Mouse (Mus musculus) olfactory bulb, adult 2 months (tissue): ENCODE measurements around the gene Eif1b. TPM values are rescaled to one million over a fixed set of nuclear protein-coding genes. Genes with fewer than 3 reads are reported as not detected.
A peak's percentile ranks its signal among the peaks of the same experiment; 100 is the strongest.

Experiments used
- H3K27ac ChIP-seq: fragments of 200-500 bp; 2 replicates; pipeline ENCODE4 v1.5.1; 2012; ENCODE audit warnings: low read depth, low read length; ENCODE audit not compliant: insufficient read depth
- H3K4me1 ChIP-seq: fragments of 200-500 bp; 2 replicates; pipeline ENCODE4 v1.6.1; 2012; ENCODE audit warnings: low read length; ENCODE audit not compliant: control insufficient read depth, insufficient read depth
- H3K4me3 ChIP-seq: fragments of 200-500 bp; 2 replicates; pipeline ENCODE4 v1.5.1; 2012; ENCODE audit warnings: mild to moderate bottlenecking, low read depth, low read length, moderate library complexity; ENCODE audit not compliant: insufficient read depth
- CTCF ChIP-seq: fragments of 200-500 bp; IDR thresholded peaks from 2 replicates; pipeline ENCODE4 v1.5.1; 2012; ENCODE audit warnings: low read depth, mild to moderate bottlenecking, low read length, moderate library complexity; ENCODE audit not compliant: insufficient read depth
- POLR2A ChIP-seq: fragments of 200-500 bp; IDR thresholded peaks from 2 replicates; pipeline ENCODE4 v1.6.1; 2012; ENCODE audit warnings: mild to moderate bottlenecking, low read depth, low read length, moderate library complexity; ENCODE audit not compliant: insufficient read depth
- WGBS: fragments of 180-500 bp; shearing (Covaris S2); methylation state at CpG from one replicate; pipeline ENCODE4 v1.1.7; 2018; 5-methylcytosine and 5-hydroxymethylcytosine counted together
- polyA plus RNA-seq: library from polyadenylated mRNA; stranded (reverse); fragments of >200 nt; gene quantifications from 2 replicates; pipeline ENCODE4 v1.2.4, GENCODE M21; 2012; ENCODE audit warnings: low replicate concordance; ENCODE audit not compliant: missing spikeins, insufficient read depth, insufficient read length

The Eif1b gene
- not detected in 2 replicates for polyA plus RNA-seq

GRCm38 (mm10) chr9:120492010-120492399 lies at the start of gene Eif1b:
Eif1b (plus strand) TSS chr9:120492232.
- TF ChIP-seq POLR2A (no peak), CTCF (no peak)
- Histone ChIP-seq H3K27ac (peak within 1 kb of the TSS; percentile 68), H3K4me1 (peaks cover 10% of the 10 kb centered on the region), H3K4me3 (peak within 1 kb of the TSS; percentile 82)
- 4% methylated on average over 19 of the region's 19 CpGs for WGBS

- TF ChIP-seq POLR2A (no peak), CTCF (no peak)
- H3K4me3 ChIP-seq: no peak overlapping the region
- WGBS: 41% methylated on average over 9 of the region's 9 CpGs
- H3K27ac ChIP-seq: no peak overlapping the region
- H3K4me1 ChIP-seq: peaks cover 4% of the 10 kb centered on the region; the same call in 1 of the 2 replicates
These were observed 47.4 kb upstream of the Eif1b start for GRCm38 (mm10) chr9:120444642-120445041.

GRCm38 (mm10) chr9:120449696-120450329 lies 42.2 kb upstream of the Eif1b start:
- no peak for TF ChIP-seq CTCF
- no peak for TF ChIP-seq POLR2A
- WGBS: 89% methylated on average over 6 of the region's 6 CpGs
- no peak overlapping the region for H3K4me3 ChIP-seq

GRCm38 (mm10) chr9:120455768-120456655 lies 36.0 kb upstream of the Eif1b start:
- TF ChIP-seq POLR2A (no peak), CTCF (no peak)
- Histone ChIP-seq H3K4me3 (no peak overlapping the region), H3K4me1 (peaks cover 6% of the 10 kb centered on the region), H3K27ac (0 out of 2 replicates have a peak overlapping the region, but pooled peaks have one; percentile 7)
- 36% methylated on average over 9 of the region's 9 CpGs for WGBS

More at GRCm38 (mm10) chr9:120449696-120450329, 42.2 kb upstream of the Eif1b start:
- Histone ChIP-seq H3K27ac (no peak overlapping the region), H3K4me1 (no peaks in the 10 kb centered on the region)

- Histone ChIP-seq H3K4me3 (no peak overlapping the region), H3K27ac (no peak overlapping the region), H3K4me1 (no peaks in the 10 kb centered on the region)
- WGBS: 100% methylated on average over 1 of the region's 1 CpGs
- TF ChIP-seq CTCF (no peak), POLR2A (no peak)
These were observed 21.6 kb upstream of the Eif1b start for GRCm38 (mm10) chr9:120470431-120470830.

- TF ChIP-seq POLR2A: no peak
- TF ChIP-seq CTCF: no peak
- Histone ChIP-seq H3K27ac (no peak overlapping the region), H3K4me3 (no peak overlapping the region), H3K4me1 (peaks cover 4% of the 10 kb centered on the region; the same call in 1 of the 2 replicates)
- WGBS: 82% methylated on average over 3 of the region's 3 CpGs
These were observed 10.4 kb upstream of the Eif1b start for GRCm38 (mm10) chr9:120481644-120482043.

GRCm38 (mm10) chr9:120482382-120482781 lies 9.7 kb upstream of the Eif1b start:
- Histone ChIP-seq H3K27ac (no peak overlapping the region), H3K4me3 (no peak overlapping the region), H3K4me1 (peaks cover 4% of the 10 kb centered on the region; the same call in 1 of the 2 replicates)
- WGBS: 91% methylated on average over 4 of the region's 4 CpGs
- no peak for TF ChIP-seq POLR2A
- TF ChIP-seq CTCF: no peak

GRCm38 (mm10) chr9:120483101-120483500 lies 8.9 kb upstream of the Eif1b start:
- TF ChIP-seq POLR2A: no peak
- no peak for TF ChIP-seq CTCF
- peaks cover 2% of the 10 kb centered on the region; the same call in 1 of the 2 replicates for H3K4me1 ChIP-seq
- no peak overlapping the region for H3K4me3 ChIP-seq
- H3K27ac ChIP-seq: no peak overlapping the region
- WGBS: 62% methylated on average over 8 of the region's 8 CpGs

- Histone ChIP-seq H3K27ac (no peak overlapping the region), H3K4me1 (no peaks in the 10 kb centered on the region), H3K4me3 (no peak overlapping the region)
- no peak for TF ChIP-seq POLR2A
- no peak for TF ChIP-seq CTCF
- WGBS: 82% methylated on average over 8 of the region's 8 CpGs
These were observed 5.0 kb upstream of the Eif1b start for GRCm38 (mm10) chr9:120487076-120487475.
